Mouse (Mus musculus) left cerebral cortex, postnatal 10 days (tissue): ENCODE results near the gene Mta3. TPM values are rescaled to one million over a fixed set of nuclear protein-coding genes. Genes with fewer than 3 reads are reported as not detected.
A peak's percentile ranks its signal among the peaks of the same experiment; 100 is the strongest.
"Not testable (repeated sequence)": the region's sequence is repeated elsewhere in the genome, so short reads cannot be mapped to it uniquely, and the experiment has no call there.

Experiments
- DNase-seq, 2 experiments: peaks; one replicate each; pipeline ENCODE4 v3.0.0; 2021 to 2022; ENCODE audit warnings: low spot score in 2 of 2, mixed read lengths in 1 of 2; ENCODE audit errors: extremely low spot score in 1 of 2
- intact Hi-C: fragments of 180-260 bp; cut with DNase I; formaldehyde crosslinking; loops from one replicate; pipeline ENCODE4 v1.15.1; 2025
- total RNA-seq, 2 experiments: library from RNA; stranded (reverse); gene quantifications; 2 replicates each; pipeline ENCODE4 v1.2.3; 2021

The Mta3 gene
- total RNA-seq, 2 experiments from 2014 or later = 57.6 to 65.6 TPM

DNA sequence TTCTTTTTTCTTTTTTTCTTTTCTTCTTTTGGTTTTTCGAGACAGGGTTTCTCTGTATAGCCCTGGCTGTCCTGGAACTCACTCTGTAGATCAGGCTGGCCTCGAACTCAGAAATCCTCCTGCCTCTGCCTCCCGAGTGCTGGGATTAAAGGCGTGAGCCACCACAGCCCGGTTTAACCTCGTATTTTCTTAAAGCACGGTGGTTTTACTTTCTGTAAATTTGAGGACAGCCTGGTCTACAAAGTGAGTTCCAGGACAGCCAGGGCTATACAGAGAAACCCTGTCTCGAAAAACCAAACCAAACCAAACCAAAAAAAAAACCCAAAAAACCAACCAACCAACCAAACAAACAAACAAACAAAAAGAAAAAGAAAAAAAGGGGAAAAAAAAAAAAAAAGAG is 155.0 kb downstream of the Mta3 start:
- intact Hi-C loops, DNase-seq: not testable (repeated sequence)

DNA sequence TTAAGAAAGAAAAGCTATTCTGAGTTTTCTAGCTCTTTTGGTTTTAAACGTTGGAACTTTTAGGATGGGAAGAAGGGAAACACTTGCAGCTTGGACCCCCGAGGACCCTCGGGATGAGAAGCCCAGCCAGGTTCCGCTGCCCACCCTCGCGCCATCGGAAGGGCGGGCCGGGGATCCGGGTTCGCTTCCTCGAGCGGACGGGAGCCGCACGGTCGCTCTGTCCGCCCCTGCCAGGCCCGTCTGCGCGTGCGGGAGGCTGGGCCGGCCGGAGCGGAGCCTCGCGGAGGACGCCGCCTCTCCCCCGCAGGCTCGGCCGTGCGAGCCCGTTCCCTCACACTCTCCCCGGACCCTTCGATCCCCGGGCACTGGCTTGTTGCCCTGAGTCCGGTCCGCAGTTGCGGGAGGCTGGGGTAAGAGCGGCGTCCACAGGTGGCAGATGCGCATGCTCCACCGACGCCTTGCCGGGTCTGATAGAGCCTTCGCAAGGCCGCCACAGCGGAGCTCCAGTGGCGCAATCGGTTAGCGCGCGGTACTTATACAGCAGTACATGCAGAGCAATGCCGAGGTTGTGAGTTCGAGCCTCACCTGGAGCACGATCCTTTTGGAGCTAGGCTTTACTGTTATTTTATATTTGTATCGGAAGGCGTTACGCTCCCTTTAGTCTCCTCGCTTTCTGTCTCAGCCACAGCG is 155.6 kb downstream of the Mta3 start:
- intact Hi-C loops = no loop called here
- DNase-seq = peak; percentile 94 to 95

DNA sequence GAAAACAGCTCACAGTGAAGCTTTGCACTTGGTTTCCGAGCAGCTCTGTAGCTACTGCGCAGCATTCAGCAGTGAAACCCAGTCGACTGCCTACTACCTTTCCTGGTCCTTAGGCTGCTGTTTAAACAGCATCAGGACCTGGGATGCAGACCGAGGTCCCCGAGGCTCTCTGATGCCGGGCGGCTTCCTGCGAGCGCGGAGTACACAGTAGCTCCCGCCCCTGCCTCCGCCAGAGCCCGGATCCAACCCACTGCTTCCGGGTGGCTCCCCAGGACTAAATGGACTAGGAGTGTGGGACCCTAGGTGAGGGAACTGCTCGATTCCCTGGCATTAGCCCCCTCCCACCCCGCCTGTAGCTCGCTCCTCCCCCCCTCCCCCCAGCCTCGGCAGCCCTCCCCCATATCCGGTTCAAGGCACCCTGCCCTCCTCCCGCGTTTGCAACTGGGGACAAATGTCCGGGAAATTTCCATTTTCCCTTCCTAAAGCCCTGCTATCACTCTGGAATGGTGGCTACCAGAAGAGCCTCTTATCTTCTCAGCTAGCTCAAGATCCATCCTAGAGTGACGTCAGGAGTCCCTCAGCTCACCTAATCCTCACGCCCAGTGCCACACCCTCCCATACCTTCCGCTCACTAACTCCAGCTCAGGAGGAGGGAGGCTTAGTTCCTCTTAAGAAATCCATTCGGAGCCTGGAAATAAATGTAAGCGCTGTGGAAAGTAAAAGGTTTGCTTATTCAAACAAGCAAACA is 156.3 kb downstream of the Mta3 start:
- intact Hi-C loops = no loop called here
- peak in 1 of 2 experiments; percentile 80 for DNase-seq

DNA sequence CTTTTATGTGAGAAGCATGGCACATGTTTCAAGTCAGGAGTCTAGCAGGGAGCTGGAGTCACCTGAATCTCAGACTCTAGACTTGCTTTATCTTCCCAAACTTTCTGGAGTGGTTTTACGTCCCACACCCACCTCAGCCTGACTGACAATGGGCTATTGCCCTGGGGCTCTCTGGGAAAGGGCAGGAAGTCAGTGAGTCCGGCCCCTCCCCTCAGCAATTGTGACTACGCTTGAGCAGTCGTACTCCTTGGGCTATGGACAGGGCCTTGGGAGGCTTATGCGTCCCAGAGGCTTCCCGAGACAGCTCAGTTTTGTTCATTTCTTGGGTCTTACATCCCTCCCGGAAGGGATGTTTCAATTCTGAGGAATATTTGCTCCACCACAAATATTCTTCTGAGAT is 159.4 kb downstream of the Mta3 start:
- intact Hi-C loops = no loop called here
- DNase-seq = no peak

DNA sequence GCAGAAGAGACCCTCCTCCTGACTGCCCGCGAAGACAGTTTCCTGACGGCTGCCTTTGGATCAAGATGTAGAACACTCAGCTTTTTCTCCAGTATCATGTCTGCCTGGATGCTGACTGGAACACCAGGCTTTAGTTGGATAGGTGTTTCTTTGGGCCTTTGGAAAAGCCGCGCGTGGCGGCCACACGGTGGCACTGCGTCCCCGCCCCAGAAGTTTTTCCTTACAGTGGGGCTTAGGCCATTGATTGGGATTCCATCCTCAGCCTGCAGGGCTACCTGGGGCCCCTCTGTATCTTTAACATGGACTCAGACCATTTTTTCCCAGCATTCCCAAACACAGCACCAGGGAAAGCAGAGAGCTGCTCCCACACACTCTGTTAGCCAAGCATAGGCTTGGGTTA is 160.6 kb downstream of the Mta3 start:
- intact Hi-C loops = no loop called here
- no peak for DNase-seq

DNA sequence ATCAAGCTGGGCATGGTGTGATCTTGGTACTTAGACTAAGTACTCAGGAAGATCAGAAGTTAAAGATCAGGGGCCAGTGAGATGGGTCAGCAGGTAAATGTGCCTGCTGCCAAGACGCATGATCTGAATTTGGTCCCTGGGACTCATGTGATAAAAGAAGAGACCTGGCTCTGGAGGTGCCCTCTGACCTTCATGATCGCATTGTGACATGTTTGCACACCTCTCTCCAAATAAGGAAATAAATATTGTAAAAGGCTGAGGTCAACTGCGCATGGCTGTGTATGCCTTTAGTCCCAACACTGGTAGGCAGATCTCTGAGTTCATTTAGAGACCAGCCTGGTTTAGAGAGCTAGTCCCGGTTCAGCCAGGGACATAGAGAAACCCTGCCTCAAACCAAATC is 164.4 kb downstream of the Mta3 start:
- intact Hi-C loops = loop anchor here (5.0 kb wide), 1 partner anchor 517 kb away; no protein-coding TSS in a partner anchor
- DNase-seq = no peak

Other genes starting within 250 kb of the Mta3 start
- 100 to 1,000 TPM; 193 to 198 TPM for gene Cox7a2l, start 188.8 kb upstream of the Mta3 start, total RNA-seq
- 1 to 10 TPM; 5.3 to 8.7 TPM for gene Kcng3, start 74.3 kb upstream of the Mta3 start, total RNA-seq
- gene Haao, start 141.8 kb downstream of the Mta3 start, total RNA-seq = not detected